Mouse (Mus musculus): ENCODE results near the gene Htra3. TPM values are rescaled to one million over a fixed set of nuclear protein-coding genes. Genes with fewer than 3 reads are reported as not detected.

Htra3 gene
- not detected for total RNA-seq (2023)

DNA sequence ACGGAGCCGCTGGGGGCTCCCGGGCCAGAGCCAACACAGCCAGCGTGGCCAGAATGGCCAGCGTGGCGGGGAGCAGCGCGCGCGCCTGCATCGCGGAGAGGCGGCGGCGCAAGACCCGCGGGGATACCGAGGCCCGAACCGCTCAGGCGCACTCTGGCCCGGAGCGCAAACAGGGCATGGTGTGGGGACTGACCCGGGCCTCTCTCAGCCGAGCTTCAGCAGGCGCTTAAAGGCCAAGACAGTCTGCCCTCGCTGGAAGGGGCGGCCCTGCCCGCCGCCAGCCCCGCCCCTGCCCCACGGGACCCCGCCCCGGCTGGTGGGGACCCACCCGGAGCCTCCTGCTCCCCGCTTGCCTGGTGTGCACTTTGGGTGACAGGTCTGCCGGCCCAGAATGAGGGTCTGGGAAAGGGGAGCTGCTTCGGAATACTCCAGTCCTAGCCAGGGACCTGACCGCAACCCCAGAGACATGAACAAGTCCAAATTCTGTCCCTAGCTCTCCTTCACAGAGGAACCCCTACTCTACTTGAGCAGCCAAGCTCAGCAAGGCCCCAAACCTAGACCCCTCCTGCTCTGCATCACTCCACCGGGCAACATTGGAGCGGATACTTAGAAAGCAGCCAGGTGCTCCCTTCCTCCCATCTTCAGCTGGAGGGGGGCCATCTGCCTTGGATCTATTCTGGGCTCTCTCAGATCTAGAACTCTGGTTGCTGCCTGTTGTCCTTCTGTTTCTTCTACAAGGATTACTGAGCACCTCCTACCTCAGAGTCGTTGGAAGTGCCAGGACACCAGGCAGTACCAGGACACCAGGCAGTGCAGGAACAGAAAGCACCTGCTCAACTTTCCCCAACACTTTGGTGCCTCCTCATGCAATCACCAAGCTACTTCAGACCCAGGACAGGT is at the start of gene Htra3:
Gene Htra3, minus strand, starts transcription at position 527 of the 900 bp plus-strand sequence.

Other genes with a start within 250 kb of the Htra3 start
- gene Cpz, start 154.1 kb downstream of the Htra3 start, total RNA-seq (2023), result not detected
- gene Trmt44, start 104.7 kb downstream of the Htra3 start, total RNA-seq (2023), result 8.4 TPM
- gene Acox3, start 96.7 kb downstream of the Htra3 start, total RNA-seq (2023), result 59.1 TPM
- 5.0 TPM for gene Sh3tc1, start 60.2 kb upstream of the Htra3 start, total RNA-seq (2023)
- 2.0 TPM for gene Ablim2, start 78.1 kb upstream of the Htra3 start, total RNA-seq (2023)
- gene Afap1, start 213.5 kb upstream of the Htra3 start, total RNA-seq (2023), result 19.8 TPM

Data from CD8-positive naive resting alpha-beta T cell, adult 57 days (primary cell).